Mouse (Mus musculus): ENCODE measurements around the gene Phyhipl.

Phyhipl gene

GRCm38 (mm10) chr10:70530185-70530823 is 125.5 kb downstream of the Phyhipl start:
- peak; percentile 24 to 31 for DNase-seq

GRCm38 (mm10) chr10:70521379-70521778 is 134.4 kb downstream of the Phyhipl start:
- DNase-seq = peak in 1 of 2 experiments; percentile 29

- DNase-seq = peak; percentile 36 to 50
Measured at GRCm38 (mm10) chr10:70520143-70521131, 135.3 kb downstream of the Phyhipl start.

- DNase-seq = no peak
Measured at GRCm38 (mm10) chr10:70519640-70520099, 136.1 kb downstream of the Phyhipl start.

- DNase-seq = no peak
Measured at GRCm38 (mm10) chr10:70516661-70517060, 139.1 kb downstream of the Phyhipl start.

- no peak for DNase-seq
Measured at GRCm38 (mm10) chr10:70514848-70515247, 140.9 kb downstream of the Phyhipl start.

- no peak for DNase-seq
Measured at GRCm38 (mm10) chr10:70507880-70508279, 147.9 kb downstream of the Phyhipl start.
